Mouse (Mus musculus): ENCODE measurements around the gene Igfbp4. TPM values are rescaled to one million over a fixed set of nuclear protein-coding genes. Genes with fewer than 3 reads are reported as not detected.
A peak's percentile ranks its signal among the peaks of the same experiment; 100 is the strongest.

Igfbp4 gene
- total and polyA plus RNA-seq, 3 experiments, result 89.8 to 221 TPM; not detected in 1

GRCm38 (mm10) chr11:99023500-99024467, 17.3 kb upstream of the Igfbp4 start, which contains the start of gene Top2a:
Top2a (minus strand) TSS chr11:99024189.
- Histone ChIP-seq H3K9me3 (replicated peaks; ENCODE audit: insufficient read depth, low read length) (no peaks in the 10 kb centered on the region), H3K27ac (ENCODE audit: control insufficient read depth, low read depth, low read length) (peak within 1 kb of the TSS; percentile 88), H3K27me3 (ENCODE audit: control insufficient read depth in 1 of 2, insufficient read depth in 2 of 2, low read length in 2 of 2) (no peaks in the 10 kb centered on the region), H3K9ac (ENCODE audit: control insufficient read depth, low read depth, low read length, poor library complexity, severe bottlenecking) (peak within 1 kb of the TSS; percentile 97), H3K36me3 (ENCODE audit: control insufficient read depth in 1 of 2, insufficient read depth in 2 of 2, low read length in 2 of 2) (peaks cover 37 to 39% of the 10 kb centered on the region in 2 experiments), H3K79me2 (ENCODE audit: control insufficient read depth, insufficient read depth, low read length, poor library complexity) (peaks cover 37% of the 10 kb centered on the region), H3K4me1 (ENCODE audit: control insufficient read depth in 1 of 2, insufficient read depth in 2 of 2, low read length in 2 of 2) (peaks cover 0 to 11% of the 10 kb centered on the region in 2 experiments; a peak in 3 of 4 replicates), H3K4me3 (ENCODE audit: control insufficient read depth in 1 of 2, insufficient read depth in 1 of 2, low read depth in 2 of 2, low read length in 2 of 2) (peak within 1 kb of the TSS; percentile 88 to 93)
- DNase-seq (ENCODE audit: low read depth, low spot score), result peak; percentile 99
- peak; percentile 97 for TF ChIP-seq POLR2AphosphoS2 (IDR thresholded peaks at IDR 0.05; ENCODE audit: low read length)
- peak; percentile 85 for TF ChIP-seq KAT2A (conservative IDR thresholded peaks at IDR 0.05; ENCODE audit: low read depth, low read length)
- TF ChIP-seq MYB (IDR thresholded peaks at IDR 0.05; ENCODE audit: low read depth, low read length), result no peak
- peak; percentile 94 for TF ChIP-seq MAX (IDR thresholded peaks at IDR 0.05; ENCODE audit: low read length)
- TF ChIP-seq TAL1 (IDR thresholded peaks at IDR 0.05; ENCODE audit: low read length), result no peak
- peak; percentile 95 for TF ChIP-seq GATA1 (IDR thresholded peaks at IDR 0.05; ENCODE audit: low read depth, low read length)
- TF ChIP-seq CTCF (IDR thresholded peaks at IDR 0.05 in 2 of 3, conservative IDR thresholded peaks at IDR 0.05 in 1 of 3; ENCODE audit: control insufficient read depth in 1 of 3, insufficient read depth in 1 of 3, low read depth in 2 of 3, low read length in 3 of 3, poor library complexity in 1 of 3, severe bottlenecking in 1 of 3), result no peak
- peak; percentile 97; the same call in 1 of the 2 replicates for TF ChIP-seq GABPA (IDR thresholded peaks at IDR 0.05; ENCODE audit: low read depth, low read length)
- no peak for TF ChIP-seq ZNF384 (IDR thresholded peaks at IDR 0.05; ENCODE audit: low read depth, low read length)
- peak; percentile 100 for TF ChIP-seq NELFE (IDR thresholded peaks at IDR 0.05; ENCODE audit: low read depth, low read length)
- no peak for TF ChIP-seq SMC3 (IDR thresholded peaks at IDR 0.05; ENCODE audit: low read depth, low read length)
- TF ChIP-seq MXI1 (IDR thresholded peaks at IDR 0.05; ENCODE audit: low read depth, low read length), result peak; percentile 81
- peak; percentile 55 for TF ChIP-seq TCF12 (IDR thresholded peaks at IDR 0.05; ENCODE audit: low read depth, low read length)
- TF ChIP-seq BHLHE40 (IDR thresholded peaks at IDR 0.05; ENCODE audit: borderline replicate concordance, low read depth, low read length), result no peak
- peak; percentile 99 for TF ChIP-seq E2F4 (IDR thresholded peaks at IDR 0.05; ENCODE audit: borderline replicate concordance, low read depth, low read length)
- TF ChIP-seq MAFK (IDR thresholded peaks at IDR 0.05; ENCODE audit: borderline replicate concordance, low read depth, low read length), result no peak
- TF ChIP-seq ETS1 (IDR thresholded peaks at IDR 0.05; ENCODE audit: low read depth, low read length), result no peak; the same call in 1 of the 2 replicates
- no peak for TF ChIP-seq ZKSCAN1 (IDR thresholded peaks at IDR 0.05; ENCODE audit: low read depth, low read length)
- peak; percentile 99 for TF ChIP-seq MYC (IDR thresholded peaks at IDR 0.05; ENCODE audit: low read depth, low read length)
- no peak for TF ChIP-seq ELF1 (IDR thresholded peaks at IDR 0.05; ENCODE audit: low read depth, low read length)
- TF ChIP-seq POLR2A (IDR thresholded peaks at IDR 0.05; ENCODE audit: control insufficient read depth in 1 of 2, insufficient read depth in 1 of 2, low read depth in 1 of 2, low read length in 2 of 2, poor library complexity in 1 of 2), result peak; percentile 94 to 99
- peak; percentile 71; the same call in 1 of the 2 replicates for TF ChIP-seq CHD1 (IDR thresholded peaks at IDR 0.05; ENCODE audit: low read depth, low read length)
- peak; percentile 83 for TF ChIP-seq HCFC1 (IDR thresholded peaks at IDR 0.05; ENCODE audit: low read depth, low read length)
- TF ChIP-seq USF2 (IDR thresholded peaks at IDR 0.05; ENCODE audit: borderline replicate concordance in 1 of 2, insufficient read depth in 1 of 2, low read depth in 1 of 2, low read length in 2 of 2), result no peak
- TF ChIP-seq RAD21 (IDR thresholded peaks at IDR 0.05; ENCODE audit: low read depth, low read length), result no peak
- no peak for TF ChIP-seq UBTF (IDR thresholded peaks at IDR 0.05; ENCODE audit: borderline replicate concordance, insufficient read depth, low read depth, low read length)
- peak; percentile 99 for TF ChIP-seq ZMIZ1 (IDR thresholded peaks at IDR 0.05; ENCODE audit: low read depth, low read length)
- no peak for TF ChIP-seq USF1 (IDR thresholded peaks at IDR 0.05; ENCODE audit: low read depth, low read length)
- TF ChIP-seq NRF1 (IDR thresholded peaks at IDR 0.05; ENCODE audit: insufficient read depth, low read depth, low read length, poor library complexity, severe bottlenecking), result 0 out of 2 replicates have a peak, but pooled peaks have one; percentile 16
- TF ChIP-seq SIN3A (IDR thresholded peaks at IDR 0.05; ENCODE audit: low read length), result peak; percentile 97
- peak in 1 of 2 experiments; percentile 29; a peak in 1 of 4 replicates for TF ChIP-seq EP300 (IDR thresholded peaks at IDR 0.05; ENCODE audit: low read depth in 1 of 2, low read length in 2 of 2)
- no peak for TF ChIP-seq RCOR1 (IDR thresholded peaks at IDR 0.05; ENCODE audit: low read depth, low read length)
- no peak for TF ChIP-seq MAZ (IDR thresholded peaks at IDR 0.05; ENCODE audit: low read depth, low read length)
- TF ChIP-seq CHD2 (IDR thresholded peaks at IDR 0.05; ENCODE audit: low read length), result peak; percentile 98
- TF ChIP-seq POLR2AphosphoS5 (IDR thresholded peaks at IDR 0.05; ENCODE audit: borderline replicate concordance, low read depth, low read length), result peak; percentile 86; the same call in 1 of the 2 replicates
